Mouse (Mus musculus) left cerebral cortex, adult 8-10 months (tissue): Measurements from ENCODE around the gene Gm21677. TPM values are rescaled to one million over a fixed set of nuclear protein-coding genes. Genes with fewer than 3 reads are reported as not detected.
"Not testable (repeated sequence)": the region's sequence is repeated elsewhere in the genome, so short reads cannot be mapped to it uniquely, and the experiment has no call there.

Experiments used
- DNase-seq, 2 experiments: peaks; one replicate each; pipeline ENCODE4 v3.0.0; 2022; ENCODE audit warnings: low spot score in 2 of 2
- total RNA-seq, 4 experiments: library from RNA; stranded (reverse); gene quantifications; 2 replicates each; pipeline ENCODE4 v1.2.4; 2022

Gene Gm21677
- total RNA-seq, result not detected

- not testable (repeated sequence) for DNase-seq
These were observed at the start of gene Gm21677 for GRCm38 (mm10) chrY:3306349-3306748. Gm21677 (minus strand) TSS chrY:3306449.

- DNase-seq, result not testable (repeated sequence)
These were observed 39.0 kb upstream of the Gm21677 start, which contains the start of gene Gm21693 for GRCm38 (mm10) chrY:3345229-3345628. Gm21693 (minus strand) TSS chrY:3345329.

GRCm38 (mm10) chrY:3340661-3341060 lies 34.4 kb upstream of the Gm21677 start:
- peak; percentile 10 to 22 for DNase-seq

Other genes with a start within 250 kb of the Gm21677 start
- gene Gm21693, start 38.9 kb upstream of the Gm21677 start, total RNA-seq, result not detected
- not detected for gene Gm21704, start 103.7 kb upstream of the Gm21677 start, total RNA-seq
- not detected for gene Gm21708, start 103.7 kb upstream of the Gm21677 start, total RNA-seq